Mouse (Mus musculus) bone marrow macrophage, adult 2 months (primary cell): ENCODE results near the gene Coro2b.

Source experiments
- CTCF ChIP-seq: IDR thresholded peaks from 2 replicates; pipeline ENCODE4 v1.5.1; 2012; ENCODE audit warnings: low read depth, mild to moderate bottlenecking, low read length, moderate library complexity
- POLR2A ChIP-seq: IDR thresholded peaks from 2 replicates; pipeline ENCODE4 v1.6.1; 2012; ENCODE audit warnings: mild to moderate bottlenecking, low read depth, low read length, borderline replicate concordance

DNA sequence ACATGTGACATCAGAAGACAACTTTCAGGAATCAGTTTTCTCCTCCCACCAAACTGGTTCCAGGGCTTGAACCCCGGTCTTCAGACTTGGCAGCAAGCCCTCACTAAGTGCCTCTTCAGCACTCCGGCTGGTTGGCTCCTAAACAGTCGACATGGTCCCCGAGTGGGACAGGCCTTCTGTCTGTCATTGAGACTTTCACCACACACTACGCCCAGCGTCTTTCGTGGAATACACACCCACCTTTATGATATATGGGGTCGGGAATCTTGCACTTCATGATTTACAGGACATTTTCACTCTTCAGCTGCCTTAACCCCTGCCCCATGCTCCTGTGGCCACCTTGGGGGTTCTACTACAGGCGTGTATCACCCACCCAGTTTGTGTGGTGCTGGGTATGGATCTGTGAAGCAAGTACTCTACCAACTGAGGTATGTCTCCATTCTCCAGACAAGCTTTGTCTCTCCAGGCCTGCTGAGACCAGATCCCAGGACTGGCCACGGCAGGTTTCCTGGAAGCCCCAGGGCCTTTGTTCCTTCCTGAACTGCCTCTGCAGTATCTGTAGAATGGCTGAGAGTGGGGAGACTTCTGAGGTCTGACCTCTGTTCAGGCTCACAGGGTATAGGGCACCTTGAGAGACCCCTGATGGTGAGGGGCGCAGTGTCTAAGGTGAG is 70.0 kb downstream of the Coro2b start:
- TF ChIP-seq POLR2A (no peak), CTCF (no peak)
